Mouse (Mus musculus) kidney, adult 18-20 months (tissue): ENCODE results near the gene Rad51ap1.

Source experiments
- DNase-seq: peaks from one replicate; pipeline ENCODE4 v3.0.0; 2021

Rad51ap1 gene

DNA sequence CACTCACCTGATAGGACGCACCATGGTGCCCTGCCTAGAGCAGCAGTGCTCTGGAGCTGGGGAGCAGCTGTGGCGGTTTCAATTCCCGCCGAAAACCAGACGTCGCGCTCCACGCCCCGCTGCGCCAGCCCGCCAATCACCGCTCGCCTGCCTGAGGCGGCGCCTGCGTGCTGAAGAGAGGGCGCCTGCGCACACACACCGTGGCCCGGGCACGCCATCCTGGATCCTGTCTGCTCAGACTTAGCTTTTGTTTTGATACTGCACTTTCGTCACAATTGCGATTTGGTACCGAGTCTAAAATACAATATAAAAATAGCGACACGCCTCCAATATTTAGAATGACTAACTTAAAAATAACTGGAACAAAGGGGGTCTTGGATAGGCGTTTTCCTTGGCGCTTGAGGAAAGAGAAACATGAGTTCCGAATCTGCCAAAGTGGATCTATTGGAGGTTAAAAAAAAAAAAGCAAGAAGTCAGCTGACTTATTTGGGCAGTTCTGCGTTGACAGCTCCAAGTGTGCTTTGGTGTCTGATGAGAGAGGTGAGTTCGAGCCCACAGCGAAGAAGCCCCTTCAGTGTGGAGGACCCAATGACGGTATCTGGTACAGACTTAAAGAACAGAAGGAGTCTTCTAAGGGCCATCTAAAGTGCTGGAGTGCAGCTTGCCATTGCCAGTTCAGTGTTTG lies at the start of gene Rad51ap1, which contains the start of gene D6Wsu163e:
Rad51ap1 (minus strand) TSS at position 101 of the 685 bp plus-strand sequence.
D6Wsu163e (plus strand) TSS at position 476 of the 685 bp plus-strand sequence.
- DNase-seq, result peak; percentile 95

DNA sequence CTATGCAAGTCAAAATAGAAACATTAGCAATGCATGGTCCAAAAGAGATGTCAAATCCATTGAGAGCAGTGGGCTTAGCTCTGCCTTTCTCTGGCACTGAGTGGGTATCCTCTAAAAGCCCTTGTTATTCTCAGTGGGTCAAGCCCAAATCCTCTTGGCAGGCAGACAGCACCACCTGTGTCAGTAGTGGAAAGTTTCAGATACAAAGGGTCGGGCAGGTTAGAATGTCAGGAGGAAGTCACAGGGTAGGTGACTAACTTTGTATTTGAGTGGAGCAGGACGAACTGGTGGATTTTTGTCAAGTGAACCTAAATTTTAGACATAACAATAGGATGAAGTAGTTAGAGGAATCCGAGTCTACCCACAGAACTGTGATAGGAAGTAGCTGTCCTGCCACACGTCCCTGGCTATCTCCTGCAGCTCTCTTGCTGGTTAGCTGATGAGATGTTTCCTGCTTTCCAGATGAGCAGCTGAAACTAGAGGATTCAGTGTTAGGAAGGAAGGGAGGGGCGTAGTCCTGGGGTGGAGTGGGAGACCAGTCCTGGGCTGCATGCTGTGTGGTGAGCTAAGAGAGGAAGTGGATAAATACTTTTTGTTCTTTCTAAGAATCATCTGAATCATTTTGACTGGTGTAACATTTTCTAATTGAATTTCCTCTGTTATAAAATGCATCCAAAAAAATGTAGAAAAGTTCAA lies 42.3 kb upstream of the Rad51ap1 start:
- no peak for DNase-seq

DNA sequence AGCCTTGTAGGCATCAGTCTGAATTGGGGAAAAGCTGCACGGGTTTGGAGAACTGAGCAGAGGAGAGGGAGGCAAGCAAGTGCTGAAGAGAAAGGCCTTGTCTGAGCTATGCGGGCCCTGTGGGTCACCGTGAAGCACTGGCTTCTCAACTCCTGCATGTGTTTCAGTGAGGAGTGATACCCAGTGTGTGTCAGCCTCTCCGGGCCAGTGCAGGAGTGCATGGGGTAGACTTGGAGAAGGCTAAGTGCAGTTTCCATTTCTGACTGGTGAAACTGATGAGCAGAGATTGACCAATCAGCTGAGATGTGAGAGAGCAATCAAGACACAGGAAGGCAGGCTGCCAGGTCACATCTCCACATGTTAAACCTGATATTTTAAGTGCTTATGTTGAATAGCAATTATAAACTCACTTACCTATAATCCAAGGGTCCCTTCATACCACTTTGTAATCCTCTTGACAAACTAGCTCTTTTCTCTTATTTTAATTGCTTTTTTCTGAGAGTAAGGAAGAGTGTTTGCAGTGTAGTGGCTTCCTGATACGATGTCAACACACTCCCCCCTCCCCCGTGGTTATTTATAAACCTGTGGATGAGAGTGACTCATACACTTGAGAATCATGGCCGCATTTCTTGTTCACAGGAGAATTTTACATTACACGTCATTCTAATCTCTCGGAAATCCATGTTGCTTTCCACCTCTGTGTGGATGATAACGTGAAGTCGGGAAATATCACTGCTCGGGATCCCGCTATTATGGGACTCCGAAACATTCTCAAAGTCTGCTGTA lies 27.0 kb upstream of the Rad51ap1 start:
- no peak for DNase-seq

DNA sequence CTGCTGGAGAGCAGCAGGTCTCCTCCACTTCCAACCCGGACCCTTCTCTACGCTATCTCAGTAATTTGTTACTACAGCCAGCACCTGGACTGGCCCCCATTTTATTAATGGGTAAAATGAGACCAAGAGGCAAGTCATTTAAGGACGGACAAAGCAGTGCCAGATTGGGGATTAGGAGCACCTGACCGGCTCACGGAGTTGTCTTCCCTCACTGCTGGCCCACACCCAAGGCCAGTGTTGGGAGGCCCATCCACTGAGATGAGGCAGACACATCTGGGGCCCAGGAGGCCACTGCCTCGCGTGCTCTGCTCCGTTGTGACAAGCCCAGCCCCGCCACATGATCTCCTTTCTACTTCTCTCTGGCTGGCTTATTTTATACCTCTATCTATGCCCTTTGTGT lies 24.0 kb upstream of the Rad51ap1 start:
- no peak for DNase-seq

DNA sequence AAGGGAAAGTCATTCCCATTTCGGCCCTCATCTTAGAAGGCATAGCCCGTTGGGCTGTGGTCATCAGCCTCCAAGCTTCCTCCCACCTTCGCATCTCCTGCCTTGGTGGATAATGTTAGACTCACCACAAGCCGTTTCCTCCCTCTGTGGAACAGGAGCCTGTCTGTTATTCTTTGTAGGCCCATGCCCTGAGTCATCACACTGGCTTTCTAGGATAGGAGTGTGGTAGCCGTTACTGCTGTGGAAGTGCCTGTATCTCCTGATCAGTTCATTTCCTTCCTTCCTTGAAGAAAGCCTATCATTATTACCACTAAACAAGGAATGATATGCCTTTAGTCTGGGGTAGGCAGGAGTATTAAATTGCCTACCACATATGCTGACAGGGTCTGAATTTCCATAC lies 23.3 kb upstream of the Rad51ap1 start:
- DNase-seq, result no peak

DNA sequence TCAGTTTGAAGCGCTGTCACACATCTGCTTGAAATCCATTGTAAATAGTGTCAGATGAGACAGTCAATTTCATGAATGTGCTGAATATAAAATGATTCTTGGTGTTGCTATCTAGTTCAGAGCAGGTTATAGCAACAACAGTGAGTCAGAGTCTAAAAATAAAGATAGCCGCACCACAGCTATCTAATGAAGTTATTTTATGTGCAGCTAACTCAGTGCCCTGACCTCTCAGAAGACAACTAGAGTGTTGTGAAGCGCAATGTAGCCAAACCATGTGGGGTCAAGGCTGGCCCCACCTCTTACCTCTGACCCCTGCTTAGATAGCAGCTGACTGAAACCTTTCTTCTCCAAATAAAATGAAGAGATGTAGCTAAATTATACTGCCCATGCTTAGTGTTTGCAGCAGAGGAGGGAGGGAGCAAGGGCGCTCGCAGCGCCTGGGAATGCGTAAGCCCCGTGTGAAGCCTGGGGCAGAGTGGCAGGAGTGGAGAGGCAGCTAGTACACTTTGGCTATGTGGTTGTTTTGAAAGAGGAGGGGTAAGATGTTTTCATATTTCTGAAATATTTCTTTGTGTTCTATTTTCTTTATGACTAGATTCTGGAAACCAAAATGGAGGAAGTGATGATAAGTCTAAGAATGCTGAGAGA lies 22.1 kb upstream of the Rad51ap1 start:
- no peak for DNase-seq

DNA sequence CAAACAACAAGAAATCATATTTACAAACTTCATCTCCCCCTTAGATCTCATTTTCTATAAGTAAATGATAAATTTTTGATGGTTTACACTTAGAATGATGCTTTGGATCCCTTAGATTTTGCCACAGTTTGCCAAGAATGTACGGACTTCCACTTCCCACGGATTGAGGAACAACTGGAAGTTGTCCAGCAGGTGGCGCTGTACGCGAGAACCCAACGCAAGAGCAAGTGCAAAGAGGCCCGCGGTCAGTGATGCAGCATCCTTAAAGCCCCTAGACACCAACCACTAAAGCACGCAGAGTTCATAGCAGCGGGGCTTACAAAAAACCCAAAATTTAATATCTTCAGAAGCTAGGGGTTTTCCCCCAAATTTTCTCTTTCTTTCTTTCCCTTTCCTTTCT lies 16.3 kb upstream of the Rad51ap1 start:
- peak; percentile 70 for DNase-seq

DNA sequence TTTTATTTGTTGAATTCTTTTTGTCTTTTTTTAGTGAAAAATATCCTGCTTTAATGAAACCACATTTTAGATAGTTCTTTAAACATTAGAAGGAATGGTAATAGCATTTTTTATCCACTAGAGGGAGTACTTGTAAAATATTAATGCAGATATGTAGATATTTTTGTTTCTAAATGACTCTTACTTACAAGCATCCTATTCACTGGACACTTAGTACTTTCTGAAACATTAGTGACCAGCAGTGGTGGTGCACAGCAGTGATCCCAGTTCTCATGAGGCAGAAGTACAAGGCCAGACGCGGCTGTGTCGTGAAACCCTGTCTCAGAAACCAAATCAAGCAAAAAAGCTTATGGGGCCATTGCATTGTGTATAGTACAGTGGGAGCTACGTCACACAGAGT lies 8.9 kb upstream of the Rad51ap1 start:
- no peak for DNase-seq

DNA sequence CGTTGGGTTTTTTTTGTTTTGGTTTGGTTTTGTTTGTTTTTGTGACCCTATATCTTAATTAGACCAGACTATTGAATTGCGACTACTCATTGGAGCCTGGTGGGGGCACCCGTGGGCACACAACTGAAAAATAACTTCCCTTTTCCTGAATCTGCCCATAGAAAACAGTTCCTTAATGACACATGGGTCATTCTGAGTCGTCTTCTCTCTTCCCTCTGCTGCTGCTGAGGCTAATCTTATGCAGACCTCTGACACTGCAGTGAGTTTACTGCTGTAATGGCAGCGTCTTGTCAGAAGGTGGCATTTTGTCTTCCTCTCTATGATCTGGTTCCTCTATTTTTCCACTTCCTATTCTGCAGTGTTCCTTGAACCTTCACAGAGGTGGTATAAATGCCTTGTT lies 1.1 kb upstream of the Rad51ap1 start:
- DNase-seq, result no peak

DNA sequence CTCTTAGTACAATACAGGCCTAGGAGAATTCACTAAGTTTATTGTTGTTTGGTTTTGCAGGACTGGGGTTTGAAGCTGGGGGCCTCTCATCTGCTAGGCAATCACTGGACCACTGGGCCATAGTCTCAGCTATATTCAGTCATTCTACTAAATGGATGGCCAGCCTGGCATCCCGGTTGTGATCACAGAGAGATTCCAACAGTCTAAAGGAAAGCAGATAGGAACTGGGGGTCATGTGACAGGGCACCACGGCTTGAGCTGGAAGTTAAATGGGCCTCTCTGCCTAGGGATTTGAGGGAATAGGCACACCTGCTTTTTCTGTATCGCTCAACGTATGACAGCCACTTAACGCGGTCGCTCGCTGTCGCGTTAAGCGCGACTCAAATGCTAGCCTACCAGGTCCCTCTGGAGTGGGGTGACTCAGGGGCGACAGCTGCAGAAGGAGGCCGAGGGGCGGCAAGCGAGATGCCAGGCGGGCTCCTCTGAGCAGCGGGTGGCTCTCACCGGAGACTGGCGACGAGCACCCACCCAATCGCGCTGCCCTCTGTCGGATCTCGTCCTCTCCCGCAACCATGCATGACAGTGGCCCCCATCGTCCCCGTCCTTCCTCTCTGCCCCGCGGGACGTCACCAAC lies 417 bp downstream of the Rad51ap1 start:
- DNase-seq, result no peak

DNA sequence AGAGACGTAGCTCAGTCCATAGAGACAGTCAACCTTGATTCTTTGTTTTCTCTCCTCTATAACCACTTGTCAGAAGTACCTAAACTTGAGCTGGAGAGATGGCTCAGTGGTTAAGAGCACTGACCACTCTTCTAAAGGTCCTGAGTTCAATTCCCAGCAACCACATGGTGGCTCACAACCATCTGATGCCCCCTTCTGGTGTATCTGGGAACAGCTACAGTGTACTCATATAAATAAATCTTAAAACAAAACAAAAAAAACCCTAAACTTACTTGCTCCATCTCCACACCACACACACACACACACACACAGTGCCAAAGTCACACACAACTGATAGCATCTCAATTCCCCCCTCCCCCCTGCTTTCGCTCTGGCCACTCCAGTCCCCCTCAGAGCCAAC lies 1.3 kb downstream of the Rad51ap1 start:
- no peak for DNase-seq

DNA sequence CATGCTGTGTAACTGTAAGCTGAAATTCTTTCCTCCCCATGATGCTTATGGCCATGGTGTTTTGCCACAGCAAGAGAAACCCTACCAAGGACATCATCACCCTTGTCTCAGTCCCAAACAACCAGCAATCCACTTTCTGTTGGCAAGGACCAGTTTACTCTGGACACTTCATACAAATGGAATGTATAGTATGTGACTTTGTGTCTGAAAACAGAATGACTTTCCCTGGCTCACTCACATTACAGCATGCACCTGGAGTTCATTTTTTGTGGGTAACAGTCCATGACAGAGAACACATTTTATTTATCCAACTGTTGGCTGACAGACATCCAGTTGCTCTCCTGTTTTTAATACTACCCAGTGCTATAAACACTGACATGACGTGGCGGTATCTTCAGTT lies 6.5 kb downstream of the Rad51ap1 start:
- no peak for DNase-seq

DNA sequence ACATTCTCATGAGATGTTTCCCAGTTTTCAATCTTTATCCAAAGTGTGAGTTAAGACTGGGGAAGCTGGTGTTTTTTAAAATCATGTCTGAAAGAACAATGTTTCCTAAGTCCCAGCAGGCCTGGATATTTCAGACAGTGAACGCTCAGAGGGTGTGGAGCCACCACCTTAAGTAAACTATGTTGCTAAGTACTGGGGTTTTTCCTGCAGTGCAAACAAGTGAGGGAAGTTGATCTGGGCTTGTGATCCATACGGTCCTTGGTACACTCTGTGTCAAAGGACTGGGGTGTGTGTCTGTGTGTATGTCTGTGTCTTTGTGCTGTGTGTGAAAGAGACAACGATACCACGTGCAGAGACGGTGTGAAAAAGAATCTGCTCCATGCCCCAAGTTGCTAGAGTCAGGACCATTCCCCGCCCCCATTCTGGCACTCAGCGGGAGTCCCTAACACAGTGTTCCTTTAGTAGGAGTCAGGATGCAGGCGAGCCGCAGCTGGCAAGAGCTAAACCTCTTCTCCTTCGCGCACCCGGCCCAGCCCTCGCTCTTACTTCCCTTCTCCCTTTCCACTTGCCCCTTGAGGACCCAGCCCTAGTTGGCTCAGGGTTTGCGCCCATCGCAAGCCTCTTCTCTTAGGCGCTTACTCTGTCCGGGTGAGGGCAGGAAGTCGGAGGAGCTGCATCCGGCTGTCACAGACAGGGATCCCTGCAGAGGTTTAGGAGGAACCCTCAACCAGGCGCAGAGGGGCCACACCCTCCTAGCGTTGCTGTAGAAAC lies 18.1 kb downstream of the Rad51ap1 start, which contains the start of gene Dyrk4:
Dyrk4 (minus strand) TSS at position 729 of the 771 bp plus-strand sequence.
- no peak for DNase-seq

DNA sequence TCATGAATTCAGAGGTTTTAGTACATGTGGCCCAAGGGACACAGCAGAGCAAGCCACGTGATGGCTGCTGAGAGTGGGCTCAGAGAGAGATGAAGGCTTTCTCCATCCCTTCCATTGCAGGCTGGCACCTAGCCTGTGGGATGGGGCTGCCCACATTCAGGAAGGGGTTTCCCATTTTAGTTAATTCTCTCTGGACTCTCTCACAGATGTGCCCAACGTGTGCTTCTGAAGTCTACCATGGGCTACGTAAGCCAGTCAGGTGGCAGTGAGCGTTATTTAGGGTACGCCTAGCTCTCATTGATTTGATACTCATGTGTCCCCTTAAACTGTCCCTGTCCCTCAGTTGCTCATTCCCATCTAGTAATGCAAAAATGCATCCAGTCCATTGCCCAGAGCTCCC lies 24.5 kb downstream of the Rad51ap1 start:
- DNase-seq, result no peak

DNA sequence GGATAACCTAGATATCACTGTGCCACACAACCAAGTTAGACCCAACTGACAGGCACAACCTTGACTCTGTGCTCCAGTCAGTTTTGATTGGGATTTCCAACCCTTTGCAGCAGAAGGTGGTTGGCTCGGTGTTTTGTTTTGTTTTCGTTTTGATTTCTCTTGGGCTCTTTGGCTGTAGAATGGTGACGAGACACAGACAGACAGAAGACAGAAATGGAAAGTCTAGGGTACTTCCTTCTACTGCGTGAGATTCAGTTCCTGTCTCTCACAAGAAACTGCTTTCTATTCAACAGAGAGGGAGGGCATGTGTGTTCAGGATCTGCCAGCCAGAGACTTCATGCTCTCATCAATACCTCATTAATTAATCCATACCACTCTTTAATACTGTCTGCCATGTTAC lies 28.7 kb downstream of the Rad51ap1 start:
- no peak for DNase-seq

DNA sequence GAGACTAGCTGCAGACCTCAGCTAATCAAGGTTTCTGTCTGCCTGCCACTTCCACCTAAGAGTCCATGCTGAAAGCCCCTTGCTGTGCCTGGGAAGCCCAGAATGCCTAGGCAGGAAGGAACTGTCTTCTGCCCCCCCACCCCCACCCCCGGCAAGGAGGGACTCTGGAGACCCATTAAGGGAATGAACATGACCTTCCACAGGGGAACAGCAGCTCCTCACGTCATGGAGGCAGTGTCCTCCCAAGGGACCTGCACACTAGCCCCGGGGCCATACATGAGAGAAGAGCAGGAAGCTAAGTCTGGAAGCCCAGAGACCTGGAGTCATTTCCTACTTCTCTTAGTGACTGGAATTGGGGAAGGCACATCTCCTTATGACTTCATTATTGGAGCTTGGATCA lies 31.5 kb downstream of the Rad51ap1 start:
- DNase-seq, result no peak

DNA sequence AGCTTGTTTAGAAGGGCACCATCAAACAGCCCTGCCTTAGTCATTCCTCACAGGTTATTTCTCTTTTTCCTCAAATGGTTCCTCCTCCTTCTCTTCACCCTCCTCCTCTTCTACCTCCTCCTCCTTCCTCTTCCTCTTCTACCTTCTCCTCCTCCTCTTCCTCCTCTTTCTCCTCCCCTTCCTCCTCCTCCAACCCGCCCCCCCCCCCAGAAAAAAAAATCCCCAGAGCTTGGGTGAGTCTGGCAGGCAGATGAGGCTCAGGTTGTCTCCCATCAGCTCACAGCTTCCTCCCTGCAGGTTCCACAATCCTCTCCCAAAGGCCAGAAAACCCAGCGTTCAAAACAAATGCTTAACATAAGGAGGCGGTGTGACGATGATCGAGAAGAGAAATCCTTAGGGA lies 32.0 kb downstream of the Rad51ap1 start:
- no peak for DNase-seq

DNA sequence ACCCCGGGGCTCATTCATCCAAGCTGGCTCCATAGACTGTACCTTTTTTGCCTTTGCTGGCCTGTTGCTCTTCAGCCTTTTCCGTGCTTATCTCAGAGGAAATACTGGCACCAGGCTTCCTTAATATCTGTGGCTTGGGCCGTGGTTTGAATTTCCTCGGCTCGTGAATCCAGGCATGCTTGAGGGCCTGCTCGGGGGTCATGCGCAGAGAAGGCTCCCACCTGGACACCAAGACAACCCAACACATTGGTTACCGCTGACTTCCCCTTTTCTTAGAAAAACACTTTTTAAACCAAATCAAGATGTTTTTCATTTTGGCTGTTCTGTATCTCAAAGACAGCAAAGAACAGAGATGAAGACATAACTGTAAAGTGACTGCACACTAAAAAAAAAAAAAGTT lies 62.3 kb downstream of the Rad51ap1 start:
- DNase-seq, result no peak
